Mouse (Mus musculus): Measurements from ENCODE around the gene Clasrp. TPM values are rescaled to one million over a fixed set of nuclear protein-coding genes. Genes with fewer than 3 reads are reported as not detected.

The Clasrp gene
- polyA plus RNA-seq (2016; fragmentation: Nextera tagmentation; extraction: Ambion mirVana): 53.6 and 54.0 TPM in 2 replicates

DNA sequence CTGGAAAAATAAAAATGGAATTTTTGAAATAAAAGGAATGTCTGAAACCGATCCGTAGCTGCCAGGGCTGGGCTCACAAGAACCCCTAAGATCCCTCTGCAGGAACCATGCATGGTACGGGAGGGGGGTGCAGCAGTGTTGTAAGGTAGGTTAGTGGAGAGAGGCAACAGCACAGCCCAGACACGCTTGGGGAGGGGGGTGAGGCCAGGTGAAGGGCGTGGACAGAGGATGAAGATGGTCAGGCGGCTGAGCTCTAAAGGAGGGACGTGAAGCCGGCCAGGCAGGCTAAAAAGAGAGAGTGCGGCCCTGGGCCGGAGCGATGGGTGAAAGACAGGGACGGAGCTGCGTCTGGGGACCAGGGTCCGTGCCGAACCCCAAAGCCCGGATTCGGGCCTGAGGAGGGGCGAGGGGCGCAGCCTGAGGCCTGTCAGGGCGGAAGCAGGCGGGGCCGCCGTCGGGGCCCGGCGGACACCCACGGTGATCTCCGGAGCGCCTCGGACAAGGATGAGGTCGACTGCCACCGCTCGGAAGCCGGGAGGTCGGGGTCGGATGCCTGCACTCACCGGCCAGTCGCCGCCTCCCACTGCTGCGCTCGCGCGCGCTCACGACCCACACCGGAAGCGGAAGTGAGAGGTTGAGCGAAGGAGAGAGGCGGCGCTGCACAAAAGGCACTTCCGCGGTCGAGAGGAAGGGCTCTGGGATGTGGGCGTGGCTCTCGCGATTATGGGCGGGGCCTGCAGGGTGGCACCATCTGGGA is at the start of gene Clasrp:
TSS of gene Clasrp (minus strand) at position 638 of the 757 bp plus-strand sequence.
- Histone ChIP-seq H3K4me1 (peaks cover 29% of the 10 kb centered on the region), H3K9me3 (no peaks in the 10 kb centered on the region), H3K27ac (peak within 1 kb of the TSS; percentile 95), H3K36me3 (replicated peaks) (peaks cover 40% of the 10 kb centered on the region), H3K27me3 (ENCODE audit: poor library complexity, severe bottlenecking) (no peaks in the 10 kb centered on the region), H3K4me3 (peak within 1 kb of the TSS; percentile 99)
- WGBS: 2% methylated on average over 56 of the region's 57 CpGs
- peak; percentile 97 for DNase-seq (ENCODE audit: extremely low spot score, low spot score)

DNA sequence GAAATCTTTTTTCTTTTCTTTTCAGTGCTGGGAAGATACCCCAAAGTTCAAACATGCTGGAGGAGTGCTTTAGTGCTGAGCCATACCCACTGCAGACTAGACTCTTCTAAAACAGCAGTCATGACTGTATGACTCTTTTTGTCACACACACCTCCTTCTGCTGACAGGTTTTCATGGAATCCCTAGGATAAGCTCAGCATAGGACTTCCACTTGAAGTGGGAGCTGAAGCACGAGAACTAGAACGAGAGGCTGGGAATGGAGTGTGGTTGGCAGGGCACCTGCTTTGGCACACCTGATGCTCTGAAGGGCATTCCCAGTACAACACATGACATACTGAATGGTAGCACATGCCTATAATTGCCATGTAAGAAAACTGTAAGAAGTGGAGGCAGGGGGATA is 48.3 kb upstream of the Clasrp start:
- Histone ChIP-seq H3K27ac (no peak overlapping the region), H3K36me3 (replicated peaks) (peaks cover 91% of the 10 kb centered on the region), H3K4me3 (no peak overlapping the region), H3K27me3 (ENCODE audit: poor library complexity, severe bottlenecking) (no peaks in the 10 kb centered on the region), H3K4me1 (no peaks in the 10 kb centered on the region), H3K9me3 (no peaks in the 10 kb centered on the region)
- DNase-seq (ENCODE audit: extremely low spot score, low spot score): no peak
- 94% methylated on average over 2 of the region's 2 CpGs for WGBS

DNA sequence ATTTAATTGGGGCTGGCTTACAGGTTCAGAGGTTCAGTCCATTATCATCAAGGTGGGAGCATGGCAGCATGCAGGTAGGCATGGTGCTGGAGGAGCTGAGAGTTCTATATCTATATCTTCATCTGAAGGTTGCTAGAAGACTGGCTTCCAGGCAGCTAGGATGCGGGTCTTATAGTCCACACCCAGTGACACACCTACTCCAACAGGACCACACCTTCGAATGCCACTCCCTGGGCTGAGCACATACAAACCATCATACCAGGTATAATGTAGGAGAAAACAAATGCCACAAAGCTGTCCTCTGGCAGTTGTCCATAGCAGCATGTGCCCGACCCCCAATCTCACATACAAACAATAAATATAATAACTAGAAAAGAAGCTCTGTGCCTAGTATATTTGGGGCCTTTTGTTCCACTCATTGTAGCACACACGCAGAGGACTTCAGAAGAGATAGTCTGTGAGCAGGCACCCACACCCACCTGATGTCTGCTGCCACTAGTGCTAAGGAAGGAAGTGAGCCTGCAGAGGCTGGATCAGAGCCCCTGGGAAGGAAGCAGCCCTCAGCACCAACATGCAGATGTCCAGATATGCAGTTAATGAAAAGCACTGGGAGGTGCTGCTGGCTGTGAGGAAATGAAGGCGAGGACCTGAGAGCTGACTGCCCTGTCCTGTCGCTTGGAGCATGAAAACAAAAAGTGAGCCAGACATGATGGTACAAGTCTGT is 46.9 kb upstream of the Clasrp start:
- Histone ChIP-seq H3K9me3 (no peaks in the 10 kb centered on the region), H3K36me3 (replicated peaks) (peaks cover 99% of the 10 kb centered on the region), H3K4me1 (no peaks in the 10 kb centered on the region), H3K27ac (no peak overlapping the region), H3K27me3 (ENCODE audit: poor library complexity, severe bottlenecking) (no peaks in the 10 kb centered on the region), H3K4me3 (no peak overlapping the region)
- WGBS: 91% methylated on average over 6 of the region's 6 CpGs
- DNase-seq (ENCODE audit: extremely low spot score, low spot score): no peak

DNA sequence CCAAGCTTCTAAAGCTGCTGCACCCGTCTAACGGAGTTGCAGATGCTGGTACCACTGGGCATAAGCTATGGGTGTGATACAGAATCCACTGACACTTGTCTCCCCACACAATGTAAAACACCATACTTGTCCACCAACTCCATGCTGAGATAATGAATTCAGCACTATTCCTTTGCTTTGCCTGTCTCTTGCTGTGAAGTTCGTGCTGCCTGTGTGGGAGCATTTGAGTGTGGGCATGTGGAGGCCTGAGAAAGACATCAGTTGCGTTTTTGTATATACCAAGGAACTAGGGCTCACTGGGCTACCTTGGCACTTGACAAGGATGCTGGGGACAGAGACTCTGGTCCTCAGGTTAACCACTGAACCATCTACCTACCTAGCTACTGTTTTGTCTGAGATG is 36.9 kb upstream of the Clasrp start:
- Histone ChIP-seq H3K4me1 (no peaks in the 10 kb centered on the region), H3K36me3 (replicated peaks) (peaks cover 100% of the 10 kb centered on the region), H3K9me3 (no peaks in the 10 kb centered on the region), H3K27ac (no peak overlapping the region), H3K27me3 (ENCODE audit: poor library complexity, severe bottlenecking) (no peaks in the 10 kb centered on the region), H3K4me3 (no peak overlapping the region)
- no peak for DNase-seq (ENCODE audit: extremely low spot score, low spot score)
- 94% methylated on average over 4 of the region's 4 CpGs for WGBS

DNA sequence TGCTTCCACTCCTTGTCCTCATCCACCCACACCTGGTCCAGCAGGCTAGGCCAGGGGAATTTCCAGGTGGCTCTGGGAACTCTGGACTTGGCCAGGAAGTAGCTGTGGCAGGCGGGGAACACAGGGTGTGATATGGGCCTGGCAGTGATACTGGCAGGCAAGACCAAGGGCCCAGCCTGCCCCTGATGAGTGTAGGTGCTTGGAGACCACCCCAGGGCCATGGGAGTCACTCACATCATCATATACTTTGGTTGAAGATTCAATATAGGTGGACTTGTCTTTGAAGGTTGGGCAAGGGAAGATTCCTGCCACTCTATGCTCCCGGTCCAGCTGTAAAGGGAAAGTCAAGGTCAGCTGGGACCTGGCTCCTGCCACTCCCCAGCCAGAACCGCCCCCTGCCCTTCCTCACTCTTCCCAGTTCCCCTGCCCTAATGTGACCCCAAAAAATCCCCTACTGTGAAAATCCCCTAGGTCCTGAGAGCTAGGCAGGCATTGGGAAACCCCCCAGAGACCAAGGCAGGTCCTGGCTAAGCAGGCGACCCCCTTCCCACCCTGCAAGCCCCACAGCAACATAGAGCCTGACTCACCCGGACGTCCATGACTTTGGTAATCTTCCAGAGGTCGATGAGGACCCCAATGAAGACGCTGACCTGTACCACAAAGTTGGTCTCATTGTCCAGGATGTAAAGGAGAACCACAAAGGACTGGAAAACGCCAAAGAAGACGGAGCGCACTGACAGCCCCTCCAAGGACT is 31.0 kb upstream of the Clasrp start:
- H3K27ac ChIP-seq: no peak overlapping the region
- H3K36me3 ChIP-seq (replicated peaks): peaks cover 85% of the 10 kb centered on the region
- no peak for DNase-seq (ENCODE audit: extremely low spot score, low spot score)
- H3K27me3 ChIP-seq (ENCODE audit: poor library complexity, severe bottlenecking): no peaks in the 10 kb centered on the region
- no peaks in the 10 kb centered on the region for H3K9me3 ChIP-seq
- WGBS: 94% methylated on average over 11 of the region's 11 CpGs
- no peaks in the 10 kb centered on the region for H3K4me1 ChIP-seq
- H3K4me3 ChIP-seq: no peak overlapping the region

DNA sequence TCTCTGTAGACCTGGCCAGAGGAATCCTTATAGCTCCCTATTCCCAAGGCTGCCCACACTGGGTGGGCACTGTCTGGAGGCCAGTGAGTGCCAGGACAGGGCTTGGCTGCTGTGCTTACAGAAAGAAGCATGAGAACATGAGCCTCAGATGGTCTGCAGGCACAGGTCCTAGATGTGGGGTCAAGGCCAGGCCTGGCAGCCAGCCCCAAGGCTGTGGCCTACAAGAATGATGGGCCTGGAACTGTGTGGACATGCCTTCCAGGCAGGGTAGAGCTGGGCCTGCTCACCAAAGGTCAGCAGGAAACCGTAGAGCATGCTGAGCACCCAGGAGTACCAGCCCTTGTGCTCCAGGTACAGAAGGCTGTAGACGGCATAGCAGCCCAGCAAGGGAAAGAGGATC is 30.3 kb upstream of the Clasrp start:
- no peak for DNase-seq (ENCODE audit: extremely low spot score, low spot score)
- Histone ChIP-seq H3K27me3 (ENCODE audit: poor library complexity, severe bottlenecking) (no peaks in the 10 kb centered on the region), H3K9me3 (no peaks in the 10 kb centered on the region), H3K27ac (no peak overlapping the region), H3K4me1 (peaks cover 4% of the 10 kb centered on the region), H3K4me3 (no peak overlapping the region), H3K36me3 (replicated peaks) (peaks cover 78% of the 10 kb centered on the region)
- WGBS: 95% methylated on average over 2 of the region's 2 CpGs

DNA sequence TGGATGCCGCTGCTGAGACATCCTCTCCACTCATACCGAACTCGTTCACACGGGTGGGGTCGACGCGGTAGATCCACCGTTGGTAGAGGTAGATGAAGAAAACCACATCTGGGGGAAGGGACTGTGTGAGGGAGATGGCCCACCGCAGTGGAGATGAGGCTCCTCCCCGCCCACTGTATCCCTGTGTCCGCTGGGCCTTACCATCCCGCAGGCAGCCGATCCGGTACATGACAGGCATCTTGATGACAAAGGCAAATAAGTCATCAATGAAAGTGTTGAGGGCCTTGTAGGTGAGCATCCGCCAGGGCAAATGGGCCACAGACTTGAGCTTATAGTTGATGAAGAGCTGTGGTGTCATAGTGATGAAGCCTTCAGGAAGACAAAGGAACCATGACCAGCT is 29.6 kb upstream of the Clasrp start:
- H3K27ac ChIP-seq: no peak overlapping the region
- DNase-seq (ENCODE audit: extremely low spot score, low spot score): no peak
- H3K9me3 ChIP-seq: no peaks in the 10 kb centered on the region
- peaks cover 71% of the 10 kb centered on the region for H3K36me3 ChIP-seq (replicated peaks)
- WGBS: 96% methylated on average over 15 of the region's 15 CpGs
- no peak overlapping the region for H3K4me3 ChIP-seq
- H3K27me3 ChIP-seq (ENCODE audit: poor library complexity, severe bottlenecking): no peaks in the 10 kb centered on the region
- peaks cover 11% of the 10 kb centered on the region for H3K4me1 ChIP-seq

DNA sequence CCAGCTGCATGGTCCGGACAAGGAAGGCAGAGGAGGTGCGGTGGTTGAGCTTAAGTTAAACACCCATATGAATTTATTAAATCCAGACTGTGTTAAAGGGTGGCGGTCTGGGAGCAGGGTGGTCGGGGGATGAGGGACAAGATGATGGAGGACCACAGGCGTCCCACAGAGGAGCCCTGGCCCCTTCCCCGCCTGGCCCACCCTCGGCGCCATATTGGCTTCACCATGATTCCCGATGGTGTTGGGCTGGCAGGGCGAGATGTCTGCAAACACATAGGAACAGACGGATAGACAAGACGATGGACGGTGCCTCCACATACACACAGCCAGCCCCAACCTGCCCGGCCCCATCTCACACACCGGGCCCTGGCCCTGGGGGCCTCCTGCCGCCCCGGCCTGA is 28.9 kb upstream of the Clasrp start:
- no peak overlapping the region for H3K4me3 ChIP-seq
- no peaks in the 10 kb centered on the region for H3K9me3 ChIP-seq
- peaks cover 18% of the 10 kb centered on the region for H3K4me1 ChIP-seq
- H3K36me3 ChIP-seq (replicated peaks): peaks cover 64% of the 10 kb centered on the region
- no peaks in the 10 kb centered on the region for H3K27me3 ChIP-seq (ENCODE audit: poor library complexity, severe bottlenecking)
- no peak for DNase-seq (ENCODE audit: extremely low spot score, low spot score)
- H3K27ac ChIP-seq: no peak overlapping the region
- 92% methylated on average over 17 of the region's 17 CpGs for WGBS

DNA sequence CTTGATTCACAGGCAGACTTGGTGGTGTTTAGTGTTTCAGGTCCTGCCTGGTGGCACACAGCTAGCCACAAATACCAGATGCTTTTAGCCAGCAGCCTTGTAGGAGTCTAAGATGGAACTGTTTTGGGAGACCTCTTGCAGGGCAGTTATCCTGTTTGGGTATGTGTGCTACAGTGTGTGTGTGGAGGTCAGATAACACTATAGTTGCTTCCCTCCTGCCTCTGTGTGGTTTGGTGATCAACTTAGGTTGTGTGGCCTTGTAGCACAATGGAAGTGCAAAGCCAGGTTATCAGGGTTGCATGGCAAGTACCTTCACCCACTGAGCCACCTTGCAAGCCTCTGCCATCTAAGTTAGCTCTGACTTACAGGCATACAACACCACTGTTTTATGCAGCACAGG is 28.4 kb upstream of the Clasrp start:
- H3K36me3 ChIP-seq (replicated peaks): peaks cover 59% of the 10 kb centered on the region
- no peak for DNase-seq (ENCODE audit: extremely low spot score, low spot score)
- H3K9me3 ChIP-seq: no peaks in the 10 kb centered on the region
- H3K27ac ChIP-seq: no peak overlapping the region
- H3K4me3 ChIP-seq: no peak overlapping the region
- H3K4me1 ChIP-seq: peaks cover 22% of the 10 kb centered on the region
- H3K27me3 ChIP-seq (ENCODE audit: poor library complexity, severe bottlenecking): no peaks in the 10 kb centered on the region

DNA sequence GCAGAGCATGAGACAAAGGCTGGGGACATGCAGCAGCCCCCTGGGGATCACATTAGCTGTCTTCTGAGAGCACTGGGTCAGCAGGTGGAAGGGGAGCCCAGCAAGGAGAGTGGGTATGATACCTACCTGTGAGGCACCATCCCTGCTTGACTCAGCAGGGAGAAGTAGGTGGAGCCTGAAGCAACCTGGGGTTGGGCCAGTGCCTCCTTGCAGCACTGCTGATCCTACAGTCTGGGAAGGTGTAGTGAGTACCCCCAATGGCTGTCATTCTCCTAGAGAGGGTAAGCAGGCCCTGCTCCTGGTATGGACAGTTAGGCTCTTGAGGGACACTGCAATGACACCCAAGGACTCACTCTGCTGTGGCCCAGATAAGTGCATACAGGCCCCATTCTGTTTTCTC is 28.0 kb upstream of the Clasrp start:
- Histone ChIP-seq H3K36me3 (replicated peaks) (peaks cover 55% of the 10 kb centered on the region), H3K9me3 (no peaks in the 10 kb centered on the region), H3K27me3 (ENCODE audit: poor library complexity, severe bottlenecking) (no peaks in the 10 kb centered on the region), H3K4me3 (no peak overlapping the region), H3K4me1 (peaks cover 24% of the 10 kb centered on the region), H3K27ac (no peak overlapping the region)
- no peak for DNase-seq (ENCODE audit: extremely low spot score, low spot score)

DNA sequence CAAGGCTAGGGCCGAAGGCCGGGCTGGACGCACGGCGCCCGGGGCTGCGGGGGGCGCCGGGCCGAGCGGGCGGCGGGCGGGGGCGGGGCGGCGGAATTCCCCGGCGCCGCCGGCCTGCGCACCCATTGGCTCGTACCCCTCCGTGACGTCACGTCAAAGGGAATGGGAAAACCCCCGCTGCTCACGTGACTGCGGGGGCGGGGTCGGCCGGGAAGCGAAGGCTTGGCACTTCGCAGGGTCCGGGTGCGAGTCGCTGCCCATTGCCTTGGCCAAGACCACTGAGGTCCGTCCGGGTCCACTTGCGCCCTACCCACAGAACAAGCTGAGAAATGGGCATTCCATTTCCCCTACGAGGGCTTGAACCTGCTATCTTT is 25.1 kb upstream of the Clasrp start, which contains the start of gene Relb:
TSS of gene Relb (minus strand) at position 78 of the 374 bp plus-strand sequence.
- Histone ChIP-seq H3K4me1 (peaks cover 24% of the 10 kb centered on the region), H3K4me3 (peak within 1 kb of the TSS; percentile 74), H3K27me3 (ENCODE audit: poor library complexity, severe bottlenecking) (no peaks in the 10 kb centered on the region), H3K27ac (peak within 1 kb of the TSS; percentile 76), H3K36me3 (replicated peaks) (peaks cover 26% of the 10 kb centered on the region), H3K9me3 (no peaks in the 10 kb centered on the region)
- WGBS: 1% methylated on average over 35 of the region's 41 CpGs
- DNase-seq (ENCODE audit: extremely low spot score, low spot score): peak; percentile 89

DNA sequence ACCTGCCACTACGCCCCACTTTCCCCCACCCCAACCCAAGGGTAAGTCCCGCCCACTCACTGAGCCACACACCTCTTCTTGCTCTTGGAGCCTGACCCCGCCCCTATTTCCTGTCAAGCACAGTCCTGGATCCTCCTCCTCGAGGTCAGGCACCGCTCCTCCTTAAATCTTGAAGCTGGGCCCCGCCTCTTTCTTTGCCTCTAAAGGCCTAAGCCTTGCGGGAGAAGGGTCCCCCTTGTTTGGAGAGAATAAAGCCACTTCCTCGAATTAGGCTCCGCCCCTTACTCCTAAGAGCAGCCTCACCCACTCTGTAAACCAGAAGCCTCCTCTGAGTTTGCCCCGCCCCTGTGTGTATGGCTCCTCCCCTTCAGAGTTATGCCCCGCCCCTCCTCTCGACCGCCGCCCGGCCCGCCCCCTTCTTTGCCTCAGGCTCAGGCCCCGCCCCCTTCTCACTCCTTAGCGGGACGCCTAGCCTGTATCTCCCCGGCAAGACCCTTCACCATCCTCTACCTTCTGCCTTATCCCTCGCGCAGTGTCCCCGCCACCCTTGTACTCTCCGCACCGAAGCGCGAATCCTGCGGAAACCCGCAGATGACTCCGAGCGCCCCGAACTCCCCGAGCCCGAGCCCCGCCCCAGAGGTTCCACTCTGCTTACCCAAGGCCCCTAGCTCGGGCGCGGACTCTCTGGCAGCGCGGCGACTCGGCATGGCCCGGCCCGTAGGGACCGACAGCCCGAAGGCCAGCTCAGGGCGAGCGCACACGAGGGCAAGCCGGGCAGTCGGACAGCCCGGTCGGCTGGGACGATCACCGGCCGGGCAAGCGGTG is 24.5 kb upstream of the Clasrp start:
- Histone ChIP-seq H3K27me3 (ENCODE audit: poor library complexity, severe bottlenecking) (no peaks in the 10 kb centered on the region), H3K36me3 (replicated peaks) (peaks cover 20% of the 10 kb centered on the region), H3K4me1 (peaks cover 24% of the 10 kb centered on the region), H3K9me3 (no peaks in the 10 kb centered on the region), H3K27ac (peak overlapping the region; percentile 76), H3K4me3 (peak overlapping the region; percentile 74)
- under 1% methylated on average over 56 of the region's 57 CpGs for WGBS
- peak; percentile 94 for DNase-seq (ENCODE audit: extremely low spot score, low spot score)

All from forebrain, embryonic 10.5 days (tissue).